Comparison of ENCODE assay signal across 8 mouse cellular contexts in genomic region chr12:85599478-85600152, GRCm38 (mm10). TPM values are rescaled to one million over a fixed set of nuclear protein-coding genes. Genes with fewer than 3 reads are reported as not detected.
DNase-seq lines count a peak whose midpoint lies in the region; ATAC-seq and TF ChIP-seq lines count a peak whose summit lies in the region.

No protein-coding gene starts in this region.

- 0 out of 2 replicates have a peak, but pooled peaks cover 7% of the 10 kb centered on the region for H3K27me3 ChIP-seq in ES-Bruce4 (ENCODE audit: control insufficient read depth, insufficient read depth, low read length, poor library complexity, severe bottlenecking)
- H3K27me3 ChIP-seq in intestine, embryonic 16.5 days (replicated peaks; ENCODE audit: control insufficient read depth, insufficient read depth, low read length), result no peaks in the 10 kb centered on the region

- no peaks in the 10 kb centered on the region for H3K36me3 ChIP-seq in ES-Bruce4 (ENCODE audit: control insufficient read depth, insufficient read depth, low read length, poor library complexity, severe bottlenecking)
- no peaks in the 10 kb centered on the region for H3K36me3 ChIP-seq in intestine, embryonic 16.5 days (ENCODE audit: control insufficient read depth, insufficient read depth, low read length)

- peak overlapping the region; percentile 92 for H3K9ac ChIP-seq in ES-Bruce4 (ENCODE audit: low read depth, poor library complexity, severe bottlenecking)
- peak overlapping the region; percentile 88 for H3K9ac ChIP-seq in intestine, embryonic 16.5 days (ENCODE audit: low read depth, low read length)

- TF ChIP-seq POLR2A in ES-Bruce4 (IDR thresholded peaks at IDR 0.05; ENCODE audit: insufficient read depth, low read length), result no peak

- ATAC-seq in intestine, embryonic 16.5 days, result peak; percentile 57

- H3K4me1 ChIP-seq in ES-Bruce4 (ENCODE audit: control insufficient read depth, insufficient read depth, low read length), result no peaks in the 10 kb centered on the region
- H3K4me1 ChIP-seq in intestine, embryonic 16.5 days (ENCODE audit: control insufficient read depth, insufficient read depth, low read length), result peaks cover 41% of the 10 kb centered on the region

- DNase-seq in 3T3-L1 (ENCODE audit: low read depth, low spot score), result peak; percentile 50
- peak; percentile 62 for DNase-seq in cerebellum, adult 9-10 months
- peak; percentile 27 to 53 for DNase-seq in gastrocnemius, postnatal 4 days (ENCODE audit: low spot score in 2 of 2)
- DNase-seq in lung, postnatal 36 days, result peak; percentile 38
- peak; percentile 44 for DNase-seq in right cerebral cortex, postnatal 14 days
- no peak for DNase-seq in left cerebral cortex, adult 18-20 months (ENCODE audit: low spot score in 2 of 2)

- no peaks in the 10 kb centered on the region for H3K9me3 ChIP-seq in ES-Bruce4 (replicated peaks; ENCODE audit: control insufficient read depth, insufficient read depth, low read length, poor library complexity, severe bottlenecking)
- H3K9me3 ChIP-seq in intestine, embryonic 16.5 days (ENCODE audit: control insufficient read depth, low read length), result no peaks in the 10 kb centered on the region

- no peak overlapping the region for H3K27ac ChIP-seq in ES-Bruce4 (ENCODE audit: insufficient read depth, low read length)
- peak overlapping the region; percentile 85 for H3K27ac ChIP-seq in intestine, embryonic 16.5 days (ENCODE audit: low read length)

- TF ChIP-seq CTCF in ES-Bruce4 (IDR thresholded peaks at IDR 0.05; ENCODE audit: low read depth, low read length), result no peak

- 1% methylated on average over 40 of the region's 49 CpGs for WGBS in intestine, embryonic 16.5 days

- peak overlapping the region; percentile 39 for H3K4me3 ChIP-seq in ES-Bruce4 (ENCODE audit: low read depth, low read length)
- peak overlapping the region; percentile 76 for H3K4me3 ChIP-seq in intestine, embryonic 16.5 days (ENCODE audit: low read length)

- peak overlapping the region; percentile 89 for H3K4me2 ChIP-seq in intestine, embryonic 16.5 days (ENCODE audit: low read depth, low read length)

- TF ChIP-seq EP300 in ES-Bruce4 (IDR thresholded peaks at IDR 0.05; ENCODE audit: insufficient read depth, low read depth, low read length), result no peak

RNA-seq across cellular contexts. Expression of gene Jdp2, which starts 0.8 kb away (rescaled TPM):
- polyA plus RNA-seq in ES-Bruce4 (2011; ENCODE audit: insufficient read depth, insufficient read length, low read depth, missing spikeins), result 14.0 and 14.4 TPM in 2 replicates
- total RNA-seq in gastrocnemius, postnatal 4 days (2021), result 10 to 100 TPM; 19.3 to 21.5 TPM
- 0.26 and 0.27 TPM in 2 replicates for polyA plus RNA-seq in intestine, embryonic 16.5 days (2015; fragmentation: Nextera tagmentation; extraction: Ambion mirVana)
- total RNA-seq in left cerebral cortex, adult 18-20 months (2021), result 10 to 100 TPM; 74.8 to 77.6 TPM

Comparison
In these comparisons a context has a peak if more than half of its experiments do, and no peak if none do; other contexts are left out.
1. DNase-seq: peak in 3T3-L1 (single experiment), cerebellum, adult 9-10 months (single experiment), gastrocnemius, postnatal 4 days (2 of 2), lung, postnatal 36 days (single experiment) and right cerebral cortex, postnatal 14 days (single experiment); none in left cerebral cortex, adult 18-20 months (0 of 2).